Mouse (Mus musculus) megakaryocyte, adult 5-6 weeks (primary cell): ENCODE results near the gene Gm49325. TPM values are rescaled to one million over a fixed set of nuclear protein-coding genes. Genes with fewer than 3 reads are reported as not detected.
"Not testable (repeated sequence)": the region's sequence is repeated elsewhere in the genome, so short reads cannot be mapped to it uniquely, and the experiment has no call there.

Source experiments
- ATAC-seq: 2 replicates; pipeline ENCODE4 v1.8.0; 2016; ENCODE audit warnings: mild to moderate bottlenecking, inconsistent platforms; ENCODE audit not compliant: poor library complexity, severe bottlenecking
- total RNA-seq, 2 experiments: library from RNA; stranded (forward) in 1 of 2; stranded (reverse) in 1 of 2; fragments of 153-499, 151-499 nt in 1 of 2; fragments of 221-1000, 200-1000 nt in 1 of 2; gene quantifications; 2 replicates each; pipeline versions ENCODE4 v1.2.3 to v1.2.4; 2015 to 2017

Gene Gm49325
- total RNA-seq, 2 experiments from 2014 or later: not detected

GRCm38 (mm10) chr10:77670710-77671109, 64.7 kb downstream of the Gm49325 start:
- no peak for ATAC-seq

- no peak for ATAC-seq
Measured at GRCm38 (mm10) chr10:77671519-77671918, 65.5 kb downstream of the Gm49325 start.

GRCm38 (mm10) chr10:77673765-77674164, 67.8 kb downstream of the Gm49325 start:
- no peak for ATAC-seq

- ATAC-seq: no peak
Measured at GRCm38 (mm10) chr10:77677562-77677961, 71.6 kb downstream of the Gm49325 start.

- no peak for ATAC-seq
Measured at GRCm38 (mm10) chr10:77682994-77683393, 77.0 kb downstream of the Gm49325 start.

GRCm38 (mm10) chr10:77684181-77684580, 78.2 kb downstream of the Gm49325 start:
- ATAC-seq: no peak

GRCm38 (mm10) chr10:77685895-77686664, 80.1 kb downstream of the Gm49325 start, which contains the start of gene Tspear:
Tspear (plus strand) TSS chr10:77686569.
- ATAC-seq: no peak

GRCm38 (mm10) chr10:77687021-77687420, 81.0 kb downstream of the Gm49325 start:
- no peak for ATAC-seq

- not testable (repeated sequence) for ATAC-seq
Measured at GRCm38 (mm10) chr10:77690356-77690807, 84.4 kb downstream of the Gm49325 start, which contains the start of gene Gm19402. Gm19402 (minus strand) TSS chr10:77690757.

Other genes starting within 250 kb of the Gm49325 start
- gene Adarb1, start 187.9 kb upstream of the Gm49325 start, total RNA-seq (2015): 0.02 and 0.05 TPM in 2 replicates
- gene Adarb1, start 187.9 kb upstream of the Gm49325 start, total RNA-seq (2017): 0.20 and 0.37 TPM in 2 replicates
- gene Fam207a, start 90.4 kb upstream of the Gm49325 start, total RNA-seq (2015): 11.5 and 11.7 TPM in 2 replicates
- gene Fam207a, start 90.4 kb upstream of the Gm49325 start, total RNA-seq (2017): 36.3 and 46.5 TPM in 2 replicates
- 342 TPM in 2 replicates for gene Itgb2, start 75.9 kb upstream of the Gm49325 start, total RNA-seq (2015)
- gene Itgb2, start 75.9 kb upstream of the Gm49325 start, total RNA-seq (2017): 400 and 419 TPM in 2 replicates
- 82.8 and 97.8 TPM in 2 replicates for gene Pttg1ip, start 24.5 kb upstream of the Gm49325 start, total RNA-seq (2015)
- 50.0 and 54.8 TPM in 2 replicates for gene Pttg1ip, start 24.5 kb upstream of the Gm49325 start, total RNA-seq (2017)
- gene Sumo3, start 100 bp upstream of the Gm49325 start, total RNA-seq (2015): 22.1 and 22.7 TPM in 2 replicates
- 118 and 137 TPM in 2 replicates for gene Sumo3, start 100 bp upstream of the Gm49325 start, total RNA-seq (2017)
- gene Ube2g2, start 16.1 kb downstream of the Gm49325 start, total RNA-seq (2015): 15.3 and 18.1 TPM in 2 replicates
- gene Ube2g2, start 16.1 kb downstream of the Gm49325 start, total RNA-seq (2017): 27.4 and 40.0 TPM in 2 replicates
- gene Tspear, start 80.4 kb downstream of the Gm49325 start, total RNA-seq (2015): not detected in 2 replicates
- gene Tspear, start 80.4 kb downstream of the Gm49325 start, total RNA-seq (2017): not detected in 2 replicates
- not detected in 2 replicates for gene Gm19402, start 84.6 kb downstream of the Gm49325 start, total RNA-seq (2015)
- not detected in 2 replicates for gene Gm19402, start 84.6 kb downstream of the Gm49325 start, total RNA-seq (2017)
- gene Gm9508, start 91.0 kb downstream of the Gm49325 start, total RNA-seq (2015): not detected in 2 replicates
- not detected in 2 replicates for gene Gm9508, start 91.0 kb downstream of the Gm49325 start, total RNA-seq (2017)
- not detected in 2 replicates for gene Gm10272, start 100.4 kb downstream of the Gm49325 start, total RNA-seq (2015)
- not detected in 2 replicates for gene Gm10272, start 100.4 kb downstream of the Gm49325 start, total RNA-seq (2017)
- not detected in 2 replicates for gene Gm10024, start 105.3 kb downstream of the Gm49325 start, total RNA-seq (2015)
- not detected in 2 replicates for gene Gm10024, start 105.3 kb downstream of the Gm49325 start, total RNA-seq (2017)
- gene Gm10142, start 109.6 kb downstream of the Gm49325 start, total RNA-seq (2015): not detected in 2 replicates
- not detected in 2 replicates for gene Gm10142, start 109.6 kb downstream of the Gm49325 start, total RNA-seq (2017)
- gene Krtap12-1, start 114.4 kb downstream of the Gm49325 start, total RNA-seq (2015): not detected in 2 replicates
- not detected in 2 replicates for gene Krtap12-1, start 114.4 kb downstream of the Gm49325 start, total RNA-seq (2017)
- gene Gm10100, start 120.3 kb downstream of the Gm49325 start, total RNA-seq (2015): not detected in 2 replicates
- not detected in 2 replicates for gene Gm10100, start 120.3 kb downstream of the Gm49325 start, total RNA-seq (2017)
- gene Gm18596, start 136.4 kb downstream of the Gm49325 start, total RNA-seq (2015): not detected in 2 replicates
- gene Gm18596, start 136.4 kb downstream of the Gm49325 start, total RNA-seq (2017): not detected in 2 replicates
- gene Gm9736, start 145.2 kb downstream of the Gm49325 start, total RNA-seq (2015): not detected in 2 replicates
- not detected in 2 replicates for gene Gm9736, start 145.2 kb downstream of the Gm49325 start, total RNA-seq (2017)
- not detected in 2 replicates for gene Gm3233, start 153.5 kb downstream of the Gm49325 start, total RNA-seq (2015)
- not detected in 2 replicates for gene Gm3233, start 153.5 kb downstream of the Gm49325 start, total RNA-seq (2017)
- not detected in 2 replicates for gene Gm3238, start 165.1 kb downstream of the Gm49325 start, total RNA-seq (2015)
- gene Gm3238, start 165.1 kb downstream of the Gm49325 start, total RNA-seq (2017): not detected in 2 replicates
- gene Gm7138, start 170.7 kb downstream of the Gm49325 start, total RNA-seq (2015): not detected in 2 replicates
- gene Gm7138, start 170.7 kb downstream of the Gm49325 start, total RNA-seq (2017): not detected in 2 replicates
- gene Gm3250, start 176.3 kb downstream of the Gm49325 start, total RNA-seq (2015): not detected in 2 replicates
- not detected in 2 replicates for gene Gm3250, start 176.3 kb downstream of the Gm49325 start, total RNA-seq (2017)
- gene Gm7137, start 182.0 kb downstream of the Gm49325 start, total RNA-seq (2015): not detected in 2 replicates
- gene Gm7137, start 182.0 kb downstream of the Gm49325 start, total RNA-seq (2017): not detected in 2 replicates
- not detected in 2 replicates for gene Gm9639, start 188.9 kb downstream of the Gm49325 start, total RNA-seq (2015)
- gene Gm9639, start 188.9 kb downstream of the Gm49325 start, total RNA-seq (2017): not detected in 2 replicates
- not detected in 2 replicates for gene Gm19668, start 192.9 kb downstream of the Gm49325 start, total RNA-seq (2015)
- not detected in 2 replicates for gene Gm19668, start 192.9 kb downstream of the Gm49325 start, total RNA-seq (2017)
- gene Gm9507, start 205.6 kb downstream of the Gm49325 start, total RNA-seq (2015): not detected in 2 replicates
- gene Gm9507, start 205.6 kb downstream of the Gm49325 start, total RNA-seq (2017): not detected in 2 replicates
- gene Gm2696, start 208.5 kb downstream of the Gm49325 start, total RNA-seq (2015): not detected in 2 replicates
- not detected in 2 replicates for gene Gm2696, start 208.5 kb downstream of the Gm49325 start, total RNA-seq (2017)
- gene Krtap10-4, start 220.9 kb downstream of the Gm49325 start, total RNA-seq (2015): not detected in 2 replicates
- not detected in 2 replicates for gene Krtap10-4, start 220.9 kb downstream of the Gm49325 start, total RNA-seq (2017)
- not detected in 2 replicates for gene Krtap10-10, start 229.8 kb downstream of the Gm49325 start, total RNA-seq (2015)
- not detected in 2 replicates for gene Krtap10-10, start 229.8 kb downstream of the Gm49325 start, total RNA-seq (2017)
- gene Gm36176, start 240.6 kb downstream of the Gm49325 start, total RNA-seq (2015): not detected in 2 replicates
- not detected in 2 replicates for gene Gm36176, start 240.6 kb downstream of the Gm49325 start, total RNA-seq (2017)
- gene Gm10318, start 246.7 kb downstream of the Gm49325 start, total RNA-seq (2015): not detected in 2 replicates
- not detected in 2 replicates for gene Gm10318, start 246.7 kb downstream of the Gm49325 start, total RNA-seq (2017)